Mouse (Mus musculus): ENCODE results near the gene Bnip2.
A peak's percentile ranks its signal among the peaks of the same experiment; 100 is the strongest.

Bnip2 gene

GRCm38 (mm10) chr9:69989303-69990121 is at the start of gene Bnip2:
TSS of gene Bnip2 (plus strand) at chr9:69989466.
- DNase-seq (ENCODE audit: low read depth, low spot score), result peak; percentile 95

GRCm38 (mm10) chr9:69940839-69941490 is 48.3 kb upstream of the Bnip2 start:
- no peak for DNase-seq (ENCODE audit: low read depth, low spot score)

- DNase-seq (ENCODE audit: low read depth, low spot score), result no peak
Measured at GRCm38 (mm10) chr9:69941556-69941955, 47.7 kb upstream of the Bnip2 start.

GRCm38 (mm10) chr9:69948964-69949363 is 40.3 kb upstream of the Bnip2 start:
- DNase-seq (ENCODE audit: low read depth, low spot score), result peak; percentile 41

GRCm38 (mm10) chr9:69949641-69950040 is 39.6 kb upstream of the Bnip2 start:
- no peak for DNase-seq (ENCODE audit: low read depth, low spot score)

- DNase-seq (ENCODE audit: low read depth, low spot score), result no peak
Measured at GRCm38 (mm10) chr9:69961007-69961406, 28.3 kb upstream of the Bnip2 start.

GRCm38 (mm10) chr9:69964370-69964769 is 24.9 kb upstream of the Bnip2 start:
- DNase-seq (ENCODE audit: low read depth, low spot score), result no peak

GRCm38 (mm10) chr9:69985526-69985925 is 3.7 kb upstream of the Bnip2 start:
- DNase-seq (ENCODE audit: low read depth, low spot score), result no peak

- no peak for DNase-seq (ENCODE audit: low read depth, low spot score)
Measured at GRCm38 (mm10) chr9:69986063-69986462, 3.2 kb upstream of the Bnip2 start.

- no peak for DNase-seq (ENCODE audit: low read depth, low spot score)
Measured at GRCm38 (mm10) chr9:69986571-69986970, 2.7 kb upstream of the Bnip2 start.

- peak; percentile 34 for DNase-seq (ENCODE audit: low read depth, low spot score)
Measured at GRCm38 (mm10) chr9:69987579-69987978, 1.7 kb upstream of the Bnip2 start.

GRCm38 (mm10) chr9:69988706-69989302 is 462 bp upstream of the Bnip2 start:
- no peak for DNase-seq (ENCODE audit: low read depth, low spot score)

GRCm38 (mm10) chr9:69990346-69990745 is 1.1 kb downstream of the Bnip2 start:
- DNase-seq (ENCODE audit: low read depth, low spot score), result no peak

GRCm38 (mm10) chr9:69992841-69993277 is 3.6 kb downstream of the Bnip2 start:
- no peak for DNase-seq (ENCODE audit: low read depth, low spot score)

GRCm38 (mm10) chr9:69993479-69993878 is 4.2 kb downstream of the Bnip2 start:
- no peak for DNase-seq (ENCODE audit: low read depth, low spot score)

- DNase-seq (ENCODE audit: low read depth, low spot score), result no peak
Measured at GRCm38 (mm10) chr9:69994547-69994946, 5.3 kb downstream of the Bnip2 start.

GRCm38 (mm10) chr9:69999318-69999717 is 10.1 kb downstream of the Bnip2 start:
- no peak for DNase-seq (ENCODE audit: low read depth, low spot score)

GRCm38 (mm10) chr9:70003516-70003915 is 14.2 kb downstream of the Bnip2 start:
- no peak for DNase-seq (ENCODE audit: low read depth, low spot score)

GRCm38 (mm10) chr9:70006984-70007383 is 17.7 kb downstream of the Bnip2 start:
- DNase-seq (ENCODE audit: low read depth, low spot score), result no peak

- no peak for DNase-seq (ENCODE audit: low read depth, low spot score)
Measured at GRCm38 (mm10) chr9:70007506-70008248, 18.4 kb downstream of the Bnip2 start.

GRCm38 (mm10) chr9:70009754-70010304 is 20.6 kb downstream of the Bnip2 start:
- DNase-seq (ENCODE audit: low read depth, low spot score), result no peak
